Mouse (Mus musculus): Measurements from ENCODE around the gene Olfr522.
"Not testable (repeated sequence)": the region's sequence is repeated elsewhere in the genome, so short reads cannot be mapped to it uniquely, and the experiment has no call there.

Gene Olfr522

DNA sequence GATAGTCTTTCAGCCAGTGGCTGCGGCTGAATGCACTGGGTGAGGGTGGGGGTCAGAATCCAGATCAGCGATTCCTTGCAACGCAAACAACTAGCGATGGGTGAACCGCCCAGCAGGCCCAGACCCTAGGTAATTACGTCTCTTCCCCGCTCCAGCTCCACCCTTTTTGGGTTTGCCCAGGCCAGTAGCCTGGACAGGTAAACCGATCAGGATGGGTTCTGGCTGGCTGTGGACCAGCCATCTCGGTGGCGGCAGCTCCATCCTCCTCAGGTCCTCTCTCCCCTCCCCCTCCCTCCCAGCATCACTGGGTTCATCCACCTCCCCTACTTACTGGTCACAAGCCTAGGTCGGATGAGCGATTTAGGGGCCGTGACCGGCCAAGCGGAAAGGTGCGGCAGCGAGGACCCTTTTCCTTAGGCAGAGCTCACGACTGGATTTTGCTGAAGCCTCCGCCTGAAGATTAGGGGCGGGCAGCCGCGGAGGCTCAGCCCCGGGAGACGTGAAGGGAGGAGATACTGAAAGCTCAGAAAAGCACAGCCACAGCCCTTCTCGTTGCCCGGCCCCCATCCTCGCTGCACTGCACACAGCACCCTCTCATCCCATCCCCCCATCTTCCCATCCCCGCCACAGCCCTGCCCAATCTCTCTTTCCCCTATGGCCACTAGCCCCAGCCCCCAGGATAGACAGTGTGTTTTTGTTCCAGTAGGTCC, 10.2 kb downstream of the Olfr522 start, which contains the start of gene Sprn:
Gene Sprn (minus strand): TSS at position 660 of the 710 bp plus-strand sequence.
- peak; percentile 70 to 74 for DNase-seq

DNA sequence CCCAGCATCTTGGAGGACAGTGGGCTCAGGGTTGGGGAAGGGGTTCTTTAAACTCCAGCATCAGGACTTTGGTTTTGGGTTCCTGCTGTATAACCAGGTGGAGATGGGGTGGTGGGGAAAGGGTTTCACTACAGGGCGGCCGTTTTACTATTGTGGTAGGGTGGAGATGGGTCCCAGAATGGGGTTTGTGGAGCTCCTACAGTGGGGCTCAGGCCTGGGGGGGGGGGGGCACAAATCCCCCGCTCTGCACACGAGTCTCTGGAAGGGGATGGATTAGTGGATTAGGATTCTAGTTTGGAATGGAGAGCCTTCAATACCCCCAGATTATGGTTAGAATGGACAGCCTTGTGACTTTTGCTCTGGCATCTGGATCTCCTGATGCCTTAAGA, 10.7 kb downstream of the Olfr522 start:
- no peak for DNase-seq

DNA sequence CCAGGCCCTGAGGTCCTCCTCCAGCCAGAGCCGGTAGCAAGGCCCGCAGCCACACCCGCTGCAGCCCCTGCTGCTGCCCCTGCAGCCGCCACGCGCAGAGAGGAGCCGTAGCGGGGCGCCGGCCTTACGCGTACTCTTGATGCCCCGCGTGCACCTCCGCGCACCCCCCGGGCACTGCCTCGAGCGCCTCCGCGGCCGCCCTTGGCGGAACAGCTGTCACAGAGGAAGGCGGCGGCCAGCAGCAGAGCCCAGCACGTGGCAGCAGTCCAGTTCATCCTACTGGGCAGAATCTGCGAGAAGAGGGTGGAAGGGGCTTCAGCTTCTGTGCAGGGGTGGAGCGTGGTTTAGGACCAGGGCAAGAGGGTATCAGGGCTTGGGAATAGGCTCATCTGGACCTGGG, 11.2 kb downstream of the Olfr522 start:
- peak; percentile 62 for DNase-seq

DNA sequence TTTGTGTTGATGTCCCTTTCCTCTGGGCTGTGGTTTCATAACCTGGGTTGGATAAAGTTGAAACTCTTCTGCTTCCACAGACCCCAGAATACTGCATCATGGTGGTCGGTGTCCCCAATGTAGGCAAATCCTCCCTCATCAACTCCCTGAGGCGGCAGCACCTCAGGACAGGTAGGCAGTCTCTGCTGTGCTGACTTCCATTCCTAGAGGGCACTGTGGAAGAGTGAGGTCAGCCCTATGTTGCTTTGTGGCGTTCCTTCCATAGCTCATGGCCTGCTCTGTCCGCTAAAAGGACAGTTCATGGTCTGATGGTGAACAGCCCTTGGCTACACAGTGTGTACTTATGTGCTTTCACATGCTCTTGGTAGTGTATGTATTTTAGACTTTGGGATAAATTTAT, 20.0 kb downstream of the Olfr522 start:
- DNase-seq: no peak

DNA sequence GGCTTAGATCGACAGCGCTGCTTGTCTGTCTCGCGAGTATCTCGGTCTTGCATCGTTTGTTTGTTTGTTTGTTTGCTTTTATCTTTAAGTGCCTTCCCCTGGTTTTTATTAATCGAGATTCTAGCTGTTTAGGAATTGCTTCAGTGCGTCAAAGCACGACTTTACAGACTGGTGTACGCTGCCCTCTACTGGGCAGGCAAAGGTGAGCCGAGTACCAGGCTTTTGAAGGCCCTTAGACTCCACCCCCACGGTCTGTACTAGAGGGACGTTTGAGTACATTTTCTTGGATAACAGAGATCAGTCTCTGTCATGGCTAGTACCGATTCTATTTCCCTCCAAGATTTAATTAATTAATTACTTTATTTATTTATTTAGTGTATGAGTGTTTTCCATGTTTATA, 23.2 kb downstream of the Olfr522 start:
- DNase-seq: peak; percentile 71 to 76

DNA sequence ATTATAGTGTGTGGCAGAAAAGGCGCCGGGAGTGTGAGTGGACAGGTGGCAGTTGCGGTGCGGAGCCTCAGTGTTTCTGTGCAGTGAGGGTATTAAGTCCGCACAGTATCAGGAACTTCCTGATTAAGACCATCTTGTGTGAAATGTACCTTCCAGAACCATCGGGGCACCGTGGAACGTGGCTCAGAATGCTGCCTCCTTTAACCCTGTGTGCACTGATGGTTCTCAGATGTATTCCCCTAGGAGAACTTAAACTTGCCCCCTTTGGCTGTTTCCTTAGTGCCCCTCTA, 26.6 kb downstream of the Olfr522 start:
- DNase-seq: no peak

DNA sequence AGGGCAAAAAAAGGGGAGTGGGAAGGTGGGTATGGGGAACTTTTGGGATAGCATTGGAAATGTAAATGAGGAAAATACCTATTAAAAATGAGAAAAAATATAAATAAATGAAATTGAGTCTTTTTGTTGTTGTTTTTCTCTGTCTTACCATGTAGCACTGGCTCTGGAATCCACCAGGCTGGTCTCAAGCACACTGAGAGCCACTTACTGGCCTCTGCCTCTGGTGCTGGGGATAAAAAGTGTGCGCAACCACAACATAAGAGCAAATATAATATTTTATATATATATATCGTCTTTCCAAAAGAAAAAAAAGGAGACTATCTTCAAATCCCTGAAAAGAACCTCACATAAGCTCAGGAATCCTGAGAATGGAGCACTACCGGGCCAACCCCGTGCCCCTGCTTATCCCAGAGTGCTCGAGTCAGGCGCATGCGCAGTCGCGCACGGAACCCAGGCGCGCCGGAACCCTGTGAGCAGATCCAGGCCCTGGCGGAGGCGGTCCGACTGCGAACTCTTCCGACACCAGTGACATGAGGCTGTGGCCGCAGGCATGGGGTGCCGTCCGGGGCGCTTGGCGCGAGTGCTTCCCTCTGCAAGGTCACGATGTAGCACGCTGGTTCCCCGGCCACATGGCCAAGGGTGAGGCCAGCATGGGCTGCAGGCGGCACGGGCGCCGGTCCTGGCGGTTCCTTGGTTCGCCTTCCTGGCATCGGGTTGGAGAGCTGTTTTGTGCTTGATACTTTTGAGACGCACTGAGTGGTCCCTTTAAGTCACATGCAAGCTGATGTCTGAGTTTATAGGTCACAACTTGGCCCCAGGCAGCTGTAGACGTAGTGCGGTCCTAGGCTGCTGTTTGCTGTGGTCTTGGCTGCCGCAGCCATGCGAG, 27.2 kb downstream of the Olfr522 start, which contains the start of gene Mtg1:
Gene Mtg1 (plus strand): TSS at position 430 of the 886 bp plus-strand sequence.
- peak; percentile 97 to 99 for DNase-seq

DNA sequence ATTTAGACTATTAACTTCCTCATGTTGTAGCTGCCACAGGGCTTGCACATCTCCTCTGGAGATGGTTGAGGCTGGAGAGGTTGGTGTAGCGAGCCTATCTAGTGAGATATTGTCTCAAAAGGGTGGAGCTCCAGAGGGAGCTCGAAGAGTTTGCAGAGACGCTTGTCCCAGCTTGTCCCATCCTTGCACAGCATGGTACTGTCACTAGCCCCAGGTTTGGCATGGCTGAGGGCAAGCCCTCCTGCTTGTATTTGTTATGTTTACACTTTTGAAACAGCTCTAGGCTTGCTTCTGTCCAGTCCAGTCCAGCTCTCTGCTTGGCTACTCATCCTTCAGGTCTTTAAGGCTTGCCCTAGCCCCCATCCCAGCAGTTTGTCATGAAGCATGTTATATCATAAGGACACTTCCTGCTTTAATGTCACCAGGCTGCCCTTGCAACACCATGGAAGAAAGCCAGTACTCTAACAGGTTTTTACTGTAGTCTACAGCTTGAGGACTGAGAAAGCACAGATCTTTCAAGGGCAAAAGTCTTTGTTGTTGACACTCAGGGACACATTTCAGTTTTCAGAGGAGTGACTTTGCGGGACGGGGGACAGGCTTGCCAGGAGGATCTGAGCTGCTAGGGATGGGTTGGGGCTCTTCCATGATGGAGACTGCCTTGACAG, 29.3 kb downstream of the Olfr522 start:
- no peak for DNase-seq

DNA sequence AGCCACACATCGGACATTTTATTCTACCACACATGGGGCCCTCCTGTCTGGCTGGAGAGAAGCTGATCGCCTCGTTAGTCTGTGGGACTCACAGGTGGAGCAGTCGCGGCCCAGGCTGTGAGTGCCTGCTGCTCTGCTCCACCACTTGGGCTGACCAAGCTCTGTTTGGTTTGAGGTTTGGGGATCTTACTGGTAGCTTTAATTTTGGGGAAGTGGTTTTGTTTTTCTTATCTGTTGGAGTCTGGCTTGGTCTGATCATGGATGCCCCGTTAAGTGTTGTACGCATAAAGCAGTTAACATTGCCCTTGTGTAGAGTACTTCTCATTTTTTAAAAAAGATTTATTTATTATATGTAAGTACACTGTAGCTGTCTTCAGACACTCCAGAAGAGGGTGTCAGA, 30.5 kb downstream of the Olfr522 start:
- DNase-seq: not testable (repeated sequence)

DNA sequence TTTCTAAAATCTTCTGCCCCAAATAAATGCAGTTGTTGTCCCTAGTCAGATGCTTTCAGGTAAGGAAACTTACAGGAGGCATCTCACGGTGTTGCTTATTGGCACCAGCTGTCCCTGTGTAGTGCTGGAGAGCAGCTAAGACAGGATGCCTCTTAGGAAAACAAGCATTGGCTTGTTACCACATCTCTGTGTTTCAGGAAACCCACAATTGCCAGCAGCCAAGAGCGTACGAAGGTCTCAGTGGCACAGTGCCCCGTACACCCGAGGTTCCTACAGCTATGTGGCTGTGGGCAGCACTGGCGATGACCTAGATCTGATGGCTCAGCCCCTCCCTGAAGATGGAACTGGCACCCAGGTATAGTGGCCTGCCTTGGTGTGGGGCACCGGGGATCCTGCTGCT, 32.4 kb downstream of the Olfr522 start:
- DNase-seq: not testable (repeated sequence)

DNA sequence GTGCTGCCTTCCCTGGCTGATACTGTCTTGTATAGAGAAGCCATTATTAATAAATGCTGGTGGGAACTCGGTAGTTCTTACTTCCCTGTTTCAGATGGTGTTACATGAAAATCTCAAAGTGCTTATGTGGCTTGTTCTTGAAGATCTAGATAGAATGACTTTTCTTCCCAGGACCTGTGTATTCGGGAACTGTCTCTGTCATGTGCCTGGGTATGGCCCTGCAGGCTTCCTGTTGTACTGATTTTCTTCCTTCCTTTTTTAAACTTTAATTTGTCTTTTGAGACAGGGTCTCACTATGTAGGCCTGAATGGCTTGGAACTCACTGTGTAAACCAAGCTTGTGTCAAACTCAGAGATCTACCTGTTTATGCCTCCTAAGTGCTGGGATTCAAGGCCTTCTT, 36.7 kb downstream of the Olfr522 start:
- no peak for DNase-seq

DNA sequence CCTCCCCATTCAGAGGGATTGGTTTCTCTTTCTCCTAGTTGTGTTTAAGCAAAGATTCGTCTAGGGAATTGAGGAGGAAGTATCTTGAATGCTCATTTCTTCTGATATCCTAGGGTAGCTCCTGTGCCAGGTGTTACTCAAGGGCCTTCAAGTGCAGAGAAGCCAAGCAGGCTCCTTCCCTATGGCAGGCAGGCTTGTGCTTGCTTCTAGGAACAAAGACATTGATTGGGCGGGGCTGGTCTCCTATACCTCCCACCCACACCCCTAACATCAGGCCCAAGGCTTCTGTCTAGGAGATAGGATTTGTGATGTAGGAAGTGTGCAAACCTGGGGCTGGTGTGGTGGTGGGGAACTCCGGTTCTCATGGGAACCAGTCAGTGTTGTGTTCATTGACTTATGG, 37.6 kb downstream of the Olfr522 start:
- DNase-seq: no peak

DNA sequence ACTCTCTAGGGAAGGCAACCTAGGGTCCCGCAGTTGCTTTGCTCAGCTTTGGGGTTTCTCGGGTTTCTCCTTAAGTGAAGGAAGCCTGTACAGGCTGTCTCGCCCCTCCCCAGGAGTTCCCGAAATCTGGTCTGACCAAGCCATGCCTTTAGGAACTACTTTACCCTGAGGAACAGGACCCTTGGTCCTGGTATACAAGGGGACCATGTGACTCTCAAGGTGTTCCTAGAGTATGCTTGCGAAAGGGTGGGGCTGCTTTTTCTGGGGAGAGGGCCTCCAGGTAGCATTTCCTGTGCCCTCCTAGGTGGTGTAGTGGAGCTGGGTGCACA, 38.6 kb downstream of the Olfr522 start:
- no peak for DNase-seq

DNA sequence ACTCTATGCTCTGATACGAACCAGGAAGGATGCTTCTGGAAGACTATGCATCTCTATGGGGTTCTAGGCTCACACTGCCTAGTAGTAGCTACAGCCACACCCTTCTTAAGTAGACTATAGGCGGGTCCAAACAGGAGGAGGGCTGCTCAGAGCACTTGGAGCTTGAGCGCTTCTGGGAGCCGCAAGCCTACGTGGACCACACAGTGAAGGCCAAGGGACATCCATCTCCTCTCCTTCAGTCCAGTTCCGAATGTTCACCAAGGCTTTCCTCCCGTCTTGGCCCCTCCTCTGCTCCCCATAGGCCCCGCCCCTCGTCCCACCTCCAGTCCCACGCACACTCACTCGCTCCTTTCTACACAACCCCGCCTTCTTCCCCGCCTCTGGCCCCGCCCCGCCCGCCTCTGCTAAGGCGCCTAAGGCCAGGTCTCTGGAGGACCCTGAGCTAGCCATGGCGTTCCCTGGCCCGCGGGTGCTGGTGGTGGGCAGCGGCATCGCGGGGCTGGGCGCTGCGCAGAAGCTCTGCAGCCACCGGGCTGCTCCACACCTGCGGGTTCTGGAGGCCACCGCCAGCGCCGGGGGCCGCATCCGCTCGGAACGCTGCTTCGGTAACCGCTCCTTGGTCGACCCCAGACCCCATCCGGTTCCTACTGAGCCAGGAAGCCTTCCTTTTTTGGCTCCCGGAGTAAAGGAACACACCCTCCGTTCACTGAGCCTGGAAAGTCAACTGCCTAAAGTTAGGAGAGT, 39.1 kb downstream of the Olfr522 start:
- peak; percentile 87 to 93 for DNase-seq

DNA sequence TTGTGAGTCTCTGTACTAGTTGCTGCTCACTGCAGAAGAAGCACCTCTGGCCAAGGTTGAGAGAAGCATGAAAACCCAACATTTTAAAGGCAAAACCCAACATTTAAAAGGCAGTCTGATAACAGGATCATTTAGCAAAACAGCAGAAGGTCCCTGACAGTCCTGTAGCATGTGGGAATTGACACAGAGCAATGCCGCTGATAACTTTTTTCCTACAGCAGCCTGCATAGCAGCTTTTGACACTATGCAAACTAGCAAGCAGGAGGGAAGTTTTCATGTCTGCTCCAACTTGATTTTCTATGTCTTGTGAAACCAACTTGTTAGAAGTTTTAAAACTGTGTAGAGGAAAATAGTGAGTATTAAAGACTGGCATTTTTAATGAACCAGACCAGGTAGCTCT, 40.2 kb downstream of the Olfr522 start:
- DNase-seq: no peak

DNA sequence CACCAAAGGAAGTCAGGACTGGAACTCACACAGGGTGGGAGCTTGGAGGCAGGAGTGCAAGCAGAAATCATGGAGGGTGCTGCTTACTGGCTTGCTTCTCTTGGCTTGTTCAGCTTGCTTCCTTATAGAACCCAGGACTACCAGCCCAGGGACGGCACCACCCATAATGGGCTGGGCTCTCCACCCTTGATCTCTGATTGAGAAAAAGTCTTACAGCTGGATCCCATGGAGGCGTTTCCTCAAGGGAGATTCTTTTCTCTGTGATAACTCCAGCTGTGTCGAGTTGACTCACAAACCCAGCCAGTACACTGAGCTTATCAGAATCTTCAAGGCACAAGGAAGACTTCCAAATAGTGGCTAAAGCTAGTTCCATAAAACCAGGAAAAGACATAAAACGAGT, 41.8 kb downstream of the Olfr522 start:
- no peak for DNase-seq

DNA sequence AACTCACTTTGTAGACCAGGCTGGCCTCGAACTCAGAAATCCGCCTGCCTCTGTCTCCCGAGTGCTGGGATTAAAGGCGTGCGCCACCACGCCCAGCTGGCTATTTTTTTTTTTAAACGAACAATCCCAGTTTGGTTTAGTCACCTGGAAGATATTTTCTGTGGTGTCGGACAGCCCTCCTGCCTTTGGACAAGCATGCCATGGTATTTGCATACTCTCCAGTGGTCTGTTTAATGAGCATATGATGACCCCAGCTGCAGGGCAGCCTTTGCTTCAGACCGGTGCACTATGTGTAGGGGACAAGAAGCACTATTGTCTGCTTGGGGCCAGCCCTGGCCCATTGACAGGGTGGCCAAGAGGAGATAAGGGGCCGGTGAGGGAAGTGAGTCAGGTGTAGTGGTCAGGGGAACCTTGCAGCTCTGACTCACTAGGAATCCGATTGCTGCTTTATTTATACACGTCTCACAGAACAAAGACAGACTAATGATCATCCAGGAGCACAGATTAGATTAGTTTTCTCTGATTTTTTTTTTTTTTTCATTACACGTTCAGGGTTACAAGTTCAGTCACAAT, 43.1 kb downstream of the Olfr522 start:
- DNase-seq: no peak

DNA sequence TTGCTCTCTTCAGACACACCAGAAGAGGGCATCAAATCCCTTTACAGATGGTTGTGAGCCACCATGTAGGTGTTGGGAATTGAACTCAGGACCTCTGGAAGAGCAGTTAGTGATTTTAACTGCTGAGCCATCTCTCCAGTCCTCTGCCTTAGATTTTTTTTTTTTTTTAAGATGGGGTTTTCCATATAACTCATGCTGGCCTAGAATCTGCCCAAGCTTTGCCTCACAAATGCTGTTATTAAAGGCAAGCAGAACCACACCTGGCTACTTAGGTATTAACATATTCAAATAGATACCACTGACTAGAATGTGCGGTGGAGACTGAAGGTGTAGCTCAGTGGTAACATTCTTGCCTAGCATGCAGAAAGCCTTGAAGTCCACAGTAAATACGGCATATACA, 44.1 kb downstream of the Olfr522 start:
- DNase-seq: no peak

DNA sequence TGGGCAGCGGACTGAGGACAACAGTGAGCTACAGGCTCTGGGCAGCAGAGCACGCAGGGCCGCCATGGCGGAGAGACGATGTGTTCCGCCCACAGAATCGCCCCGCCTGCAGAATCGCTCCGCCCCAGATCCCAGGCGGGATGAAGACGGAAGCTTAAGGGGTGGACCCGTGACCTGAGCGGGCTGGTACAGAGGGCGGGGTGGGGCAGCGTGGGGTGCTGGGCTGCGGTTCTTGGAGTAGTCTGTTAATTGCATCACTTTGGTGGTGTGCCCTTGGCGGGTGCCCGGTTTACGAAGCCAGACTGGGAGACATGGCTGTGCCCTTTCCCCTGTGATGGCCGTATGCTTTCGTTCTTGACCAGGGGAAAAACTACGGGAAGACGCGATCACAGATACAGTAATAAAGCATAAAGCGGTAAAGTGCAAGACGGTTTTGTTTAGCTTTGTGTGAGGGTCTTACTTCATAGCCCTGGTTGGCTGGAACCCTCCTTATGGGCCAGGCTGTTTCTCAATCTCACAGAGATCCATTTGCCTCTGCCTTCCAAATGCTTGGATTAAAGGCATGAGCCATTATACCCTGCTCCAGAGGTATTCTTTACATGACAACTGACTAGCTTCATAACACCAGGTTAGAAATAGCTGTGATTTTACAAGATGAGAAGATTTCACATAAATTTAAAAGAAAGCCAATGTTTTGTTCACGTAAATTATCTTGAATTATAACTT, 48.1 kb downstream of the Olfr522 start, which contains the start of gene Echs1:
Gene Echs1 (minus strand): TSS at position 148 of the 726 bp plus-strand sequence.
- peak; percentile 82 to 86 for DNase-seq

DNA sequence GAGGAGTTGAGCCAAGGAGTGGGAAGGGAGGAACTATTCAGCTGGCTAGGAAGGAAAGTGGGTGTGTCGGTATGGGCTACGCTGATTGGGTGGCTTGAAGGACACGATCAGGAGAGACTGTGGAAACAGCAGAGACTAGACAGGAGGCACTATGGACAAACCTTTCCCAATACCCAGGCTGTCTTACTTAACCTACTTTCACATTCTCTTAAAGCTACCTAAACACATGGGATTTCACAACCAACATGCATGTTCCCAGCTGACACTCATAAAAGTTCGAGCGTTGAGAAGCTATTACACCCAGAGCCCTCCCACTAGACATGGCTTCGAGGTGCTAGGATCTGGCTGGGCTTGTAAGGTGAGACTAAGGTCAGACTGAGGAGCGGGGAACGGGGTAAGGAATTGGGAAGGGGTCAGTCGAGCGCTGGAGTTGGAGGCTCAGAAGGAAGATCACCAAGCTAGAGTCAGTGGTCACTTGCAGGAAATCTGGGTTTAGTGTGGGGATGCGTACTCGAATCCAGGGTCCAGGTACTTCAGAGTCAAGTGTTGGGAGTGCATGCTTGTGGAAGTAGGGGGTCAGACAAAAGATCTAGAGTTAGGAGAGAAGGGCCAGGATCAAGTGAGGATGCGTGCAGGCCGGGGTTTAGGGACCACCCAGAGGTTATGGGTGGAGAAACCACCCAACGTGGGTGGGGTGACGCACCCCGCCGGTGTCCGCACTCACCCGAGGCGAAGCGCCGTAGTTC, 48.8 kb downstream of the Olfr522 start, which contains the start of gene Paox:
Gene Paox (plus strand): TSS at position 217 of the 746 bp plus-strand sequence.
- peak in 1 of 2 experiments; percentile 19 for DNase-seq

DNA sequence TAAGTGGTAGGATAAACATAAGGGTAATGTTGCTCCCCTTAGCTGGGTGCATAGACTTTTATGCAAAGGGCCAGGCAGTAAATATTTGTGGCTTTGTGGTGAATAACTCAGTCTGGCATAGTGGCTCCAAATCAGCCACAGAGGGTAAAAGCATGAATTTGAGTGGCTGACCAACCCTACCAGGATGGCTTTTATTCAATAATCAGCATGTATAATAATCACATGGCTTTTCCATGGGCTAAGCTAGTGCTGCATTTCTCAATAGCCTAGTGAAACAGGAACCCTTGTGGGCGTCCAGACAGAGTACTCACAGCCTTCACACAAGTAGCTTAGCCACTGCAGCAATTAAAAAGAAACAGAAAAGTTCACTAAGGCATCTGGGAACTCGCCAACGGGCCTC, 52.6 kb downstream of the Olfr522 start:
- no peak for DNase-seq

Data from cerebellum, postnatal 36 days (tissue).